Mouse (Mus musculus) urinary bladder, postnatal 0 days (tissue): ENCODE data around the gene Olfr657. TPM values are rescaled to one million over a fixed set of nuclear protein-coding genes. Genes with fewer than 3 reads are reported as not detected.

Source experiments
- polyA plus RNA-seq: library from polyadenylated mRNA; unstranded; fragments of >200 nt; fragmentation: Nextera tagmentation; extraction: Ambion mirVana; gene quantifications from 2 replicates; pipeline ENCODE4 v1.2.1, GENCODE M21; 2015

Olfr657 gene
- polyA plus RNA-seq, result not detected in 2 replicates

DNA sequence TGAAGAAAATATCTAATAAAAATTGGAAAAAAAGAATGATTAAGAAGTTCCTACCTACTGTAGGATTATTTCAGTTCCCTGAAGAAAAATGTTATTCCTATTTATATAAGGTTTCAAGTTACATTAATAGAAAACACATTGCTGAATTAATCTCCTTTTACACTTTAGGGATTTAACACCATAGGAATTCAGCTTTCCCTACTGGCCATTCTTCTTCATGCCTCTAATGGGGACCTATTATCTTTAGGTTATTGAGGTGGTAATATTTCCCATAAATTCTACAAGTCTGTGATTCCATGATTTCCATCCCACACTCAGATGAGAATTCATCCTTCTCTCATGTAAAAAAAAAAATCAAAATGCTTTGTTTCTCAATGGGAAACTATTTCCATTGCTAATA lies at the start of gene Olfr657:
Olfr657 (plus strand) TSS at position 301 of the 400 bp plus-strand sequence.

GRCm38 (mm10) chr7:104577014-104577413 lies 47.6 kb upstream of the Olfr657 start, which contains the start of gene Olfr653:
Olfr653 (plus strand) TSS chr7:104577314.

DNA sequence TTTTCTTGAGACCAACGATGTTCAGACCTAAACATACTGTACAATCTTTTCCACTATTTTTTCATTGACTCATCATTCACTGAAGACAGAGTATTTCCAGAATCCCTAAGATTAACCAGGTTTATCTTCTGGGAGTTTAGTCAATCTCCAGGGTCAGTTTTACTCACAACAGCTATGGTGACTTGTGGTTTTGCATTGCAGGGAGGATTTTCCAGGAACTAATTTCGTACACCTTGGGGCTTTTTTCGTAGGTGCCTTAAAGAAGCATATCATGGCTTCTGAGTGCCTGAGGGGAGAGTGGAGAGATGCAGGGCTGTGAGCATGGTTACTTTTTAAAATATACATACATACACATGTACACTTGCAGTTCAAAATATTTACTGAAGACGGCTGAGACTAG lies 37.9 kb upstream of the Olfr657 start, which contains the start of gene Olfr654:
Olfr654 (plus strand) TSS at position 301 of the 400 bp plus-strand sequence.

GRCm38 (mm10) chr7:104601679-104602078 lies 22.9 kb upstream of the Olfr657 start, which contains the start of gene Olfr655:
Olfr655 (minus strand) TSS chr7:104601779.

DNA sequence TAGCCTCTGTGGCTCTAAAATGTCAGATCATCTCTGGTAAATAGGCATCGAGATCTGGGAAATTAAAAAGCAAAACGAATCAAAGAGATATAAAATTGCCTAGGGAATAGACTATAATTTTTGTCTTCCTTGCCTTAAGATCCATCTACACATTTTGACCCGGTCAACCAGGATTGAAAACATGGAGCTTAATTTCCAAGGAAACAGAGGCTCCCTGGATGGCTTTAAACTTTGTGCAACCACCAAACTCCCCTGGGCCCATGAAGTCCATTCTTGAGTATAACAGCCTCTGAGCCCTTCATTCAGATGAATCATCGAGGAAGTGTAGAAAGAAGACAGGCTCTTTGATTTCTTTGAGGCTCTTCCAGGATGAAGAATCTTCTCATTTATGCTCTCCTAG lies 10.9 kb upstream of the Olfr657 start, which contains the start of gene Olfr656:
Olfr656 (plus strand) TSS at position 301 of the 400 bp plus-strand sequence.

DNA sequence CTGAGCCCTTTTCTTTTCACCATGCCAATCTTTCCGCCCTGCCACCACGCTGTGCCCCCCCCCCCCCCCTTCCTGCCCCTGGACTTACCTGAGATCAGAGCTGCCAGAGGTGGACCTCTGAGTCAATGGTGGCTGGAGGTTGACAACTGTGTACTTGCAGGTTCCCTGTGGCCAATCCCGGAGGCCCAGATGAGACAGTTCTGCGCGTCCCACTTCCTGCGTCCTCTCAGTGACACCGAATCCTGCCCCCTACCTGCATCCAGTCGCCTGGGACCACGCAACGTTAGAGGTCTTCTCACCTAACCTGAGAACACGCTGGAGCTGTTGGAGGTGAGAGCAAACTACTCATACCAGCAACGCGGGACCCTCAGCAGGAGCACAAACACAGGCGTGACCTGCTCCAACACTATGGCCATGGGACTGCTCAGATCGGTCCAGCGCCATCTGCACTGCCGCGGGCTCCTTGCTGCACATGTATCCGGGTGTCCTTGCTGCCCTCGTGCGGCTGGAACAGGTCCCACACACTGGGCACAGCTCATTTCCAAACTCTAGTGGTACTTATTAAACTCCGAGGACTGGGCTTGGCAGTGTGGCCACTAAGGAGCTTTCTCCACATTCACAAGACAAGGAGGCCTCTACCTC lies 22.4 kb downstream of the Olfr657 start, which contains the start of gene Olfr658:
Olfr658 (minus strand) TSS at position 465 of the 642 bp plus-strand sequence.

DNA sequence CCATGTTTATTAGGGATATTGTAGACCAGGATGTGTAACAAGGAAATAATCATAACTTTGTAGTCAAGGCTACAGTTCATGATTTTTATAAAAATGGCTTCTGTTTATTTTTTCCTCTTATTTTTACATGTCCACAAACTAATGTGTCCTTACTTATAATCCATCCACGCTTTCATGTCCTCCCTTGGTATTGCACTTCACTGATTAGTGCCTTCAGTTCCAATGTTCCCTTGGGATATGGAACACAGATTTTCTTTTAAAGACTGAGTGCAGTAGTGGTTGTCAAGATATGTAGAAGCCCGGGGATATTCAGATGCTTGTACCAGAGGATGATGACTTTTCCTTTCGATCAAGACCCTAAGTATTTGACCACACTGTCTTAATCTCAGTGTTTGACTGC lies 41.9 kb downstream of the Olfr657 start, which contains the start of gene Olfr659:
Olfr659 (plus strand) TSS at position 301 of the 400 bp plus-strand sequence.

GRCm38 (mm10) chr7:104686201-104686600 lies 61.6 kb downstream of the Olfr657 start, which contains the start of gene Olfr661:
Olfr661 (plus strand) TSS chr7:104686501.

Other genes starting within 250 kb of the Olfr657 start
- gene Trim30c, start 224.0 kb upstream of the Olfr657 start, polyA plus RNA-seq, result 0.33 and 0.45 TPM in 2 replicates
- gene Trim30a, start 159.6 kb upstream of the Olfr657 start, polyA plus RNA-seq, result 2.1 and 3.0 TPM in 2 replicates
- gene Trim30d, start 116.9 kb upstream of the Olfr657 start, polyA plus RNA-seq, result 2.0 and 2.2 TPM in 2 replicates
- not detected in 2 replicates for gene Olfr651, start 74.7 kb upstream of the Olfr657 start, polyA plus RNA-seq
- not detected in 2 replicates for gene Olfr652, start 63.9 kb upstream of the Olfr657 start, polyA plus RNA-seq
- not detected in 2 replicates for gene Olfr653, start 47.5 kb upstream of the Olfr657 start, polyA plus RNA-seq
- gene Olfr654, start 37.8 kb upstream of the Olfr657 start, polyA plus RNA-seq, result not detected in 2 replicates
- gene Olfr655, start 23.0 kb upstream of the Olfr657 start, polyA plus RNA-seq, result not detected in 2 replicates
- not detected in 2 replicates for gene Olfr656, start 10.8 kb upstream of the Olfr657 start, polyA plus RNA-seq
- gene Olfr658, start 22.5 kb downstream of the Olfr657 start, polyA plus RNA-seq, result not detected in 2 replicates
- not detected in 2 replicates for gene Olfr659, start 42.0 kb downstream of the Olfr657 start, polyA plus RNA-seq
- gene Olfr661, start 61.7 kb downstream of the Olfr657 start, polyA plus RNA-seq, result not detected in 2 replicates
- gene Usp17le, start 152.7 kb downstream of the Olfr657 start, polyA plus RNA-seq, result not detected in 2 replicates
- not detected in 2 replicates for gene Usp17lb, start 217.8 kb downstream of the Olfr657 start, polyA plus RNA-seq
- not detected in 2 replicates for gene Usp17la, start 232.2 kb downstream of the Olfr657 start, polyA plus RNA-seq